Mouse (Mus musculus) brain, embryonic 14.5 days (tissue): ENCODE results near the gene Mea1.

ENCODE experiments used
- CTCF ChIP-seq: fragments of 200-500 bp; IDR thresholded peaks from 2 replicates; pipeline ENCODE4 v1.5.1; 2012; ENCODE audit warnings: inconsistent platforms, mild to moderate bottlenecking, moderate library complexity, borderline replicate concordance; ENCODE audit not compliant: insufficient read depth, insufficient read length; ENCODE audit errors: extremely low read depth
- POLR2A ChIP-seq: fragments of 200-500 bp; IDR thresholded peaks from 2 replicates; pipeline ENCODE4 v1.6.1; 2012; ENCODE audit warnings: mild to moderate bottlenecking, inconsistent platforms, borderline replicate concordance; ENCODE audit not compliant: poor library complexity, insufficient read depth, insufficient read length, severe bottlenecking; ENCODE audit errors: extremely low read depth

GRCm38 (mm10) chr17:46636831-46637523 is 41.6 kb upstream of the Mea1 start:
- TF ChIP-seq CTCF = peak; percentile 80
- no peak for TF ChIP-seq POLR2A
